Mouse (Mus musculus) adrenal gland, postnatal 0 days (tissue): ENCODE measurements around the gene Olfr943. TPM values are rescaled to one million over a fixed set of nuclear protein-coding genes. Genes with fewer than 3 reads are reported as not detected.

ENCODE experiments used
- polyA plus RNA-seq: library from polyadenylated mRNA; unstranded; fragments of >200 nt; fragmentation: Nextera tagmentation; extraction: Ambion mirVana; gene quantifications from 2 replicates; pipeline ENCODE4 v1.2.1, GENCODE M21; 2015

Olfr943 gene
- polyA plus RNA-seq, result not detected in 2 replicates

GRCm38 (mm10) chr9:39166004-39166403 lies at the start of gene Olfr943:
Gene Olfr943 (plus strand): TSS chr9:39166304.

GRCm38 (mm10) chr9:39127831-39128230 lies 38.3 kb upstream of the Olfr943 start, which contains the start of gene Olfr27:
Gene Olfr27 (plus strand): TSS chr9:39128131.

DNA sequence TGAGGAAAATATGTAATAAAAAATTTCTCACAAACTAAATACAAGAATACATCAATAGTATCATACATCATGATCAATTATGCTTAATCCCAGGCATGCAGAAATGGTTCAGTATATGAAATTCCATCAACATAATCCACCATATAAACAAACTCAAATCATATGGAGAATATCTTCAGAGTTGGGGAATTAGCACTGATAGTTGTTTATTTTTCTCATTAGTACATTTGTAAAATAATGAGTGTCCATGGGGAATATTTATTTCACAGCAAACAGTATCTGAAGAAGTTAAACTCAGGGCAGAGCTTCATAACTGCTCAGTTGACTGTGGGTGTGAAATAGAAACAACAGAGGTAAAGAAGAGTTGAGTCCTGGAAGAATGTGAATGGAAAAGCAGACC lies 35.5 kb downstream of the Olfr943 start, which contains the start of gene Olfr944:
Gene Olfr944 (plus strand): TSS at position 301 of the 400 bp plus-strand sequence.

Other genes starting within 250 kb of the Olfr943 start
- gene Olfr930, start 236.5 kb upstream of the Olfr943 start, polyA plus RNA-seq, result not detected in 2 replicates
- gene Olfr933, start 194.0 kb upstream of the Olfr943 start, polyA plus RNA-seq, result not detected in 2 replicates
- not detected in 2 replicates for gene Olfr934, start 178.0 kb upstream of the Olfr943 start, polyA plus RNA-seq
- not detected in 2 replicates for gene Olfr935, start 166.6 kb upstream of the Olfr943 start, polyA plus RNA-seq
- not detected in 2 replicates for gene Olfr146, start 142.9 kb upstream of the Olfr943 start, polyA plus RNA-seq
- not detected in 2 replicates for gene Olfr937, start 101.4 kb upstream of the Olfr943 start, polyA plus RNA-seq
- not detected in 2 replicates for gene Olfr938, start 87.4 kb upstream of the Olfr943 start, polyA plus RNA-seq
- gene Olfr27, start 38.2 kb upstream of the Olfr943 start, polyA plus RNA-seq, result not detected in 2 replicates
- not detected in 2 replicates for gene Olfr944, start 35.6 kb downstream of the Olfr943 start, polyA plus RNA-seq
- not detected in 2 replicates for gene Olfr1537, start 83.7 kb downstream of the Olfr943 start, polyA plus RNA-seq
- gene Olfr945, start 110.5 kb downstream of the Olfr943 start, polyA plus RNA-seq, result not detected in 2 replicates
- gene Olfr948, start 159.7 kb downstream of the Olfr943 start, polyA plus RNA-seq, result not detected in 2 replicates
- gene Olfr951, start 221.1 kb downstream of the Olfr943 start, polyA plus RNA-seq, result not detected in 2 replicates